Mouse (Mus musculus) R1 (cell line): ENCODE measurements around the gene Retreg1.
A peak's percentile ranks its signal among the peaks of the same experiment; 100 is the strongest.
"Not testable (repeated sequence)": the region's sequence is repeated elsewhere in the genome, so short reads cannot be mapped to it uniquely, and the experiment has no call there.

Experiments
- DNase-seq: peaks from one replicate; pipeline ENCODE4 v3.0.0-alpha.2; 2018; ENCODE audit warnings: low read depth, low spot score

The Retreg1 gene

DNA sequence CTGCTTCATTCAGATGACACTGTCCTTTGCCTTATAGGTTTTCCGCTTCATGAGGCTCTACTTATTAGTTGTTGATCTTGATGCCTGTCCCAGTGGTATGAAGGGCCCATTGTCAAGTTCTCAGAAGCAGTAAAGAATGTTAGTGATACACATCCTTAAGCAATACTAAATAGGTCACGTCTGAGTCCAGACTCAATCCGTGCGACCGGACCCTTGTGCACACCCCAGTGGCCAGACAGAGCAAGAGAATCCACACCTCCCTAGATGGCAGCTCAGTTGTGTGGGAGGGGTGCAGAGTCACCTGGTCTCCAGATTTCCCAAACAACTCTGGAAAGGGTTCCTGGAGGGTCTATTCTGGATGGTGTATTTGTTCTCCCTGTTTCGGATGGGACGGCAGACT, 103.5 kb downstream of the Retreg1 start:
- no peak for DNase-seq

GRCm38 (mm10) chr15:25947383-25947782, 104.4 kb downstream of the Retreg1 start:
- peak; percentile 31 for DNase-seq

DNA sequence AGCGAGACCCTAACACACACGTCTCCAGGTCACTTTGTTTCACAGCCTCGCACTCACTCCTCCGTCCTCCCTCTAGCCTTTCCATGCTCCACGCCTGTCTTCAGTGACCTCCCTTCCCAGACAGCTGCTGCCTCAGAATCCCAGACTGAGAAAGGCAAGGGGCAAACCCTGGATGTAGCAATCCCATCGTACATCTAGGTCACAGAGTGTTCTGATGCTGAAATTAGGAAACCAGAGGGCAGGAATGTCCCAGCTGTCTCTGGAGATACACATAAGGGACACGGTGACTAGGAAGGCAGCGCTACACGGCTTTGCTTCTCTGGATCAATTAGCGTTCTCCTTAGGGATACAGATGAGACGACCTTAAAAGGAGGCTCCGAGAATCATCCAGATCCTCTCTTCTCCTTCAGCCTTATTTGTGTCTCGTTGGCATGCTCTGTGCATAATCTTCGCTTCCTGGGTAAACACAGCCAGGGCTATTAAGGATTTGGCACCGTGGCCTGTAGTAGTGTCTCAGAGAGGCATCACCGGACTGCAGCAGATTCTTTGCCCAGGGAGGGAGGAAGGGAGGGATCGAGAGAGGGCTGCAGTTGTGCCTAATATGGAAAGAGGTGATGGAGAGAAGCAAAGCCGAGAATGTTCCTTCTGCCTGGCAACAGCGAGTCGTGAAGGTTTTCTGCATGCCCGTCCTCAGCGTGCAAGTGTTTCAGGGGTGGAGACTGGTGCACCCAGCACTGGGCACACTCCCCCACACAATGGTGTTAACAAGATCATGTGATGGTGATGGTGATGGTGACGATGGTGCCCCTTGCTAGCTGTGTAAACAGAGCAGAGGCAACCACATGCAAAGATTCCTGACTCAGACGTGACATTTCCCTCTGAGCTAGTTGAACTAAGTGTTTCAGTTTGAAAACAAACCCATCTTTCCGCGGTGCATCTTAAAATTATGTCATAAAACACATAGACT, 105.6 kb downstream of the Retreg1 start:
- no peak for DNase-seq

GRCm38 (mm10) chr15:25949696-25950095, 106.7 kb downstream of the Retreg1 start:
- DNase-seq, result no peak

- peak; percentile 48 for DNase-seq
Measured at GRCm38 (mm10) chr15:25950584-25950983, 107.6 kb downstream of the Retreg1 start.

DNA sequence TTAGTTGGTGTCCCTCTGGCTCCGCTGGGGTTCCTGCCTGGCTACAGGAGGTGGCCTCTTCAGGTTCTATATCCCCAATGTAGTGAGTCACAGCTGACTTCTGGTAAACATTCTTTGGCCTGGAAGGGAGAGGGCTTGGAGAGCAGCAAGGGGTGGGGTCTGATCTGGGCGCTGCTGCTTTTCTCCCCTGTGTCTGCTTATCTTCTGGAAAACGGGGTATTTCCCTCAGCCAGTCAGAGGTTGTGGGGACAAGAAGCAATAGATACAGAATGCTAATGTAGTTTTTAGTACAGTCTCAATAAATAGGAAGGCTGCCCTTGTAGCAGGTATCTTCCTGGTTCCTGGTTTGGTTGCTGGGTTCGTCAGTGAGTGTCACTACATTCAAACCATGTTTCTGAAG, 108.1 kb downstream of the Retreg1 start:
- DNase-seq, result no peak

DNA sequence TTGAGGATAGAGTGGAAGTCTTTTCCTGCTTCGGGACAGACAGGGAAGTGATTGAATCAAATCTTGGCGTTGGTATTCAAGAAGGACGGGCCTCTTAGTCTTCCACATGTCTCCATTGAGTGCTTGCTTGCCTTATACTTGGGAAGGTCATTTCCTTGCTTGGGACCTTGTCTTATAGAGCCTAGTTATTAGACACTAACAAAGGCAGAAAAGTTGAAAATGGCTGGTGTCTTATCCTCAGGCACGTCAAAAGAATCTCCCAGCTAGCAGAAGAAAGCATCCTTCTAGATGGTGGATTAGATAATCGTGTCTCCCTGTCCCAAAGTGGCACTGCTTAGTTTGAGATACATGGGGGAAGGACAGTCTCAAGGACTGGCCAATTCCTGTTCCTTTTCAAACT, 113.0 kb downstream of the Retreg1 start:
- DNase-seq, result no peak

GRCm38 (mm10) chr15:25956422-25957117, 113.6 kb downstream of the Retreg1 start:
- DNase-seq, result no peak

GRCm38 (mm10) chr15:25957651-25958050, 114.7 kb downstream of the Retreg1 start:
- DNase-seq, result no peak

GRCm38 (mm10) chr15:25959375-25959774, 116.4 kb downstream of the Retreg1 start:
- peak; percentile 65 for DNase-seq

DNA sequence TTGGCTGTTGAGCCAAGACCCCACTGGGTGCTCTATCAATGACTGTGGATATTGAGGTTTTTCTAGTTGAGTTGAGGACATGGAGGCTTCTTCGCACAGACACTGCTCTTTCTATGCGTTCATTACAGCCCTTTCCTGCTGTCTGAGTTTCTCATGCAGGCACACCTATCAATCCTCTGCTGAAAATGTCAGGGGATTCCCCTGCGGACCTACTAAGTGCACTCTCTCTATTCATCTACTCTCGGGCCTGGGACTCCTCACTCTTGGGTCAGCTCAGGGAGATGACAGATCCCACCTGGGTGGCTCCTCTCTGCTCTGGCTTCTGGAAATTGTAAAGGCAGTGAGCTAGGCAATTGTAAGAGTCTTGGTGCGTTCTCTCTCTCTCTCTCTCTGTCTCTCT, 117.3 kb downstream of the Retreg1 start:
- no peak for DNase-seq

GRCm38 (mm10) chr15:25966220-25966774, 123.3 kb downstream of the Retreg1 start:
- no peak for DNase-seq

GRCm38 (mm10) chr15:25971596-25971995, 128.6 kb downstream of the Retreg1 start:
- no peak for DNase-seq

GRCm38 (mm10) chr15:25972758-25973157, 129.8 kb downstream of the Retreg1 start:
- no peak for DNase-seq

- DNase-seq, result no peak
Measured at GRCm38 (mm10) chr15:25974352-25974751, 131.4 kb downstream of the Retreg1 start.

DNA sequence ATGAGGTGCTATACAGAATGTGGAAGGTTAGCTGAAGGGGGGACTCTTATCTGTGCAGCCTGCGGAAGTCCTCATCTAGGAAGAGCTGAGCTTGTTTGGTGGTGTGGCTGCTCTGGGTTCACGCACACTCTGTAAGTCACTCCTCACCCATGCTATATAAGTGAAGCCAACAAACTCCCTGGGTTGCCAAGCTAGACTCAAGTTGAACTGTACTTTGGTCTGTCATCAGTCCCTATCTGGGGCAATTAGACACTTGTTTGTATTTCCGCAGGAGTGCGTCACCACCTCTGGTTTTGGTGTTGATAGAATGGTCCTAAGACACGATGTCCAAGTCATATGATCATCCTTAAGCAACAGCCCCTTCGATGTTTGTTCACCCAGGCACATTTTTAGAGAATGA, 132.8 kb downstream of the Retreg1 start:
- no peak for DNase-seq

GRCm38 (mm10) chr15:25983614-25984013, 140.6 kb downstream of the Retreg1 start:
- not testable (repeated sequence) for DNase-seq

- DNase-seq, result peak; percentile 100
Measured at GRCm38 (mm10) chr15:25984067-25984733, 141.2 kb downstream of the Retreg1 start, which contains the start of gene Zfp622. TSS of gene Zfp622 (plus strand) at chr15:25984366.

GRCm38 (mm10) chr15:25984734-25985492, 141.9 kb downstream of the Retreg1 start:
- peak; percentile 60 for DNase-seq

DNA sequence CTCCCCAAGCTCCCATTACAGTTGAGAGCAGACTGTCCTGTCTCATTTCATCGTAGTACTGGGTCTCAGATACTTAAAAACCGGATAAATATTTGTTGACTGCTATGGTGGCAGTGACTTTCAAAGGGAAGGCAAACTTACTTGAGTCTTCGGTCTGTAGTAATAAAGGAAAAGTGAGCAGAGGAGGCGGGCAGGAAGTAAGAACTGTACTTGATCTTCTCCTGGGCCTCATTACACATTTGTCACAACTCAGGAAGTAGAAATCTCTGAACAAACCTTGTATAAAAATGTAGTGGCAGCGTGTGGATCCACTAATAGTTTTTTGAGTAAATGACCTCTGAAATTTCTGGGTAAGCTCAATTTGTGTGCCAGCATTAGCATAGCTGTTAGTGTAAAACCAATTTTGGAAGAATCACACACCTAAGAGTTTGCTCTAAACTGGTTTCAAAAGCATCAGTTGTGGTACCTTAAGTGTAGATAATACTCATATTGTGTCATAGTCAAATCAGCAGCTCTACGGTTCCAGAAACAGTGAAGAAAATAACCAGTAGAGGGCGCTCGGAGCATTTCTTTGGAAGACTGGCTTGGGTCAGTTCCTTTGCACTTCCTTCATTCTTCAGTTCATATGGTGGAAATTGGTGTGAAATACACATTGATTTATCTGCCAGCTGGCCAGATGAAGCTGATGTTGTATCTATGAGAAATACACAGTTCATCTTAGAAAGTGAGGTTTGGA, 150.2 kb downstream of the Retreg1 start:
- DNase-seq, result peak; percentile 72
